Mouse (Mus musculus): ENCODE data around the gene Abcd3. TPM values are rescaled to one million over a fixed set of nuclear protein-coding genes. Genes with fewer than 3 reads are reported as not detected.
"Not testable (repeated sequence)": the region's sequence is repeated elsewhere in the genome, so short reads cannot be mapped to it uniquely, and the experiment has no call there.

The Abcd3 gene
- polyA plus RNA-seq, 1 experiment from 2014 or later, result 75.7 TPM

- Histone ChIP-seq H3K9ac (peak overlapping the region; percentile 89), H3K4me1 (replicated peaks) (peaks cover 37% of the 10 kb centered on the region), H3K27ac (replicated peaks) (peak overlapping the region; percentile 99; the same call in 1 of the 2 replicates), H3K4me3 (peak overlapping the region; percentile 96), H3K36me3 (no peaks in the 10 kb centered on the region), H3K9me3 (no peaks in the 10 kb centered on the region), H3K4me2 (peak overlapping the region; percentile 85), H3K27me3 (no peaks in the 10 kb centered on the region)
- ATAC-seq (ENCODE audit: low FRiP score, low read depth), result no peak
- 68% methylated on average over 5 of the region's 5 CpGs for WGBS
Observed at GRCm38 (mm10) chr3:121813834-121814233, 1.3 kb downstream of the Abcd3 start.

GRCm38 (mm10) chr3:121808246-121808645, 6.9 kb downstream of the Abcd3 start:
- H3K4me3 ChIP-seq, result no peak overlapping the region
- peaks cover 17% of the 10 kb centered on the region for H3K4me1 ChIP-seq (replicated peaks)
- no peak overlapping the region for H3K9ac ChIP-seq
- no peaks in the 10 kb centered on the region for H3K27me3 ChIP-seq
- WGBS, result 90% methylated on average over 3 of the region's 3 CpGs
- H3K36me3 ChIP-seq, result 0 out of 2 replicates have a peak, but pooled peaks cover 4% of the 10 kb centered on the region
- no peak for ATAC-seq (ENCODE audit: low FRiP score, low read depth)
- no peaks in the 10 kb centered on the region for H3K9me3 ChIP-seq
- no peak overlapping the region for H3K27ac ChIP-seq (replicated peaks)
- H3K4me2 ChIP-seq, result no peak overlapping the region

- ATAC-seq (ENCODE audit: low FRiP score, low read depth), result no peak
- H3K4me1 ChIP-seq (replicated peaks), result no peaks in the 10 kb centered on the region
- no peaks in the 10 kb centered on the region for H3K36me3 ChIP-seq
- no peak overlapping the region for H3K27ac ChIP-seq (replicated peaks)
- H3K27me3 ChIP-seq, result no peaks in the 10 kb centered on the region
- no peaks in the 10 kb centered on the region for H3K9me3 ChIP-seq
- no peak overlapping the region for H3K9ac ChIP-seq
- no peak overlapping the region for H3K4me2 ChIP-seq
- 48% methylated on average over 2 of the region's 2 CpGs for WGBS
- no peak overlapping the region for H3K4me3 ChIP-seq
Observed at GRCm38 (mm10) chr3:121794214-121794613, 20.9 kb downstream of the Abcd3 start.

GRCm38 (mm10) chr3:121792246-121792645, 22.9 kb downstream of the Abcd3 start:
- Histone ChIP-seq H3K9ac (no peak overlapping the region), H3K27ac (replicated peaks) (no peak overlapping the region), H3K27me3 (no peaks in the 10 kb centered on the region), H3K36me3 (no peaks in the 10 kb centered on the region), H3K4me3 (no peak overlapping the region), H3K4me1 (replicated peaks) (no peaks in the 10 kb centered on the region), H3K9me3 (no peaks in the 10 kb centered on the region), H3K4me2 (no peak overlapping the region)
- 84% methylated on average over 4 of the region's 4 CpGs for whole genome bisulfite sequencing
- ATAC-seq (ENCODE audit: low FRiP score, low read depth), result no peak

- H3K27ac ChIP-seq (replicated peaks), result 0 out of 2 replicates have a peak overlapping the region, but pooled peaks have one; percentile 39
- H3K4me2 ChIP-seq, result 0 out of 2 replicates have a peak overlapping the region, but pooled peaks have one; percentile 3
- peak; percentile 81 for ATAC-seq (ENCODE audit: low FRiP score, low read depth)
- no peaks in the 10 kb centered on the region for H3K9me3 ChIP-seq
- no peaks in the 10 kb centered on the region for H3K27me3 ChIP-seq
- H3K4me3 ChIP-seq, result no peak overlapping the region
- no peak overlapping the region for H3K9ac ChIP-seq
- H3K36me3 ChIP-seq, result no peaks in the 10 kb centered on the region
- no peaks in the 10 kb centered on the region for H3K4me1 ChIP-seq (replicated peaks)
- 28% methylated on average over 5 of the region's 5 CpGs for WGBS
Observed at GRCm38 (mm10) chr3:121790442-121790841, 24.7 kb downstream of the Abcd3 start.

GRCm38 (mm10) chr3:121789790-121790189, 25.3 kb downstream of the Abcd3 start:
- ATAC-seq (ENCODE audit: low FRiP score, low read depth), result no peak
- 63% methylated on average over 5 of the region's 5 CpGs for WGBS
- no peaks in the 10 kb centered on the region for H3K36me3 ChIP-seq
- H3K9ac ChIP-seq, result no peak overlapping the region
- H3K9me3 ChIP-seq, result no peaks in the 10 kb centered on the region
- no peaks in the 10 kb centered on the region for H3K4me1 ChIP-seq (replicated peaks)
- H3K4me2 ChIP-seq, result no peak overlapping the region
- no peaks in the 10 kb centered on the region for H3K27me3 ChIP-seq
- peak overlapping the region; percentile 26 for H3K27ac ChIP-seq (replicated peaks)
- H3K4me3 ChIP-seq, result no peak overlapping the region

GRCm38 (mm10) chr3:121783020-121783419, 32.1 kb downstream of the Abcd3 start:
- Histone ChIP-seq H3K27me3 (no peaks in the 10 kb centered on the region), H3K4me3 (no peak overlapping the region), H3K4me2 (no peak overlapping the region), H3K4me1 (replicated peaks) (no peaks in the 10 kb centered on the region), H3K9ac (no peak overlapping the region), H3K36me3 (no peaks in the 10 kb centered on the region), H3K9me3 (no peaks in the 10 kb centered on the region), H3K27ac (replicated peaks) (no peak overlapping the region)
- ATAC-seq (ENCODE audit: low FRiP score, low read depth), result no peak
- 96% methylated on average over 6 of the region's 6 CpGs for WGBS

GRCm38 (mm10) chr3:121777943-121778342, 37.2 kb downstream of the Abcd3 start:
- H3K9me3 ChIP-seq, result no peaks in the 10 kb centered on the region
- H3K27ac ChIP-seq (replicated peaks), result no peak overlapping the region
- H3K9ac ChIP-seq, result no peak overlapping the region
- WGBS, result 51% methylated on average over 7 of the region's 7 CpGs
- H3K27me3 ChIP-seq, result no peaks in the 10 kb centered on the region
- 0 out of 2 replicates have a peak, but pooled peaks cover 11% of the 10 kb centered on the region for H3K36me3 ChIP-seq
- ATAC-seq (ENCODE audit: low FRiP score, low read depth), result peak; percentile 54; the same call in 1 of the 2 replicates
- no peak overlapping the region for H3K4me2 ChIP-seq
- no peaks in the 10 kb centered on the region for H3K4me1 ChIP-seq (replicated peaks)
- H3K4me3 ChIP-seq, result no peak overlapping the region

- H3K36me3 ChIP-seq, result peaks cover 33% of the 10 kb centered on the region
- H3K27me3 ChIP-seq; H3K9me3 ChIP-seq; H3K9ac ChIP-seq; H3K4me3 ChIP-seq; H3K4me1 ChIP-seq (replicated peaks); ATAC-seq (ENCODE audit: low FRiP score, low read depth); H3K27ac ChIP-seq (replicated peaks); H3K4me2 ChIP-seq: not testable (repeated sequence)
- WGBS, result 93% methylated on average over 4 of the region's 4 CpGs
Observed at GRCm38 (mm10) chr3:121773336-121773735, 41.8 kb downstream of the Abcd3 start.

- Histone ChIP-seq H3K27me3 (no peaks in the 10 kb centered on the region), H3K4me1 (replicated peaks) (no peaks in the 10 kb centered on the region), H3K9ac (no peak overlapping the region), H3K4me2 (no peak overlapping the region), H3K9me3 (no peaks in the 10 kb centered on the region), H3K27ac (replicated peaks) (no peak overlapping the region), H3K36me3 (peaks cover 56% of the 10 kb centered on the region), H3K4me3 (no peak overlapping the region)
- 96% methylated on average over 3 of the region's 3 CpGs for WGBS
- ATAC-seq (ENCODE audit: low FRiP score, low read depth), result no peak
Observed at GRCm38 (mm10) chr3:121768770-121769169, 46.3 kb downstream of the Abcd3 start.

- H3K27ac ChIP-seq (replicated peaks), result no peak overlapping the region
- H3K9me3 ChIP-seq, result no peaks in the 10 kb centered on the region
- H3K4me3 ChIP-seq, result no peak overlapping the region
- H3K4me1 ChIP-seq (replicated peaks), result no peaks in the 10 kb centered on the region
- no peak overlapping the region for H3K4me2 ChIP-seq
- no peaks in the 10 kb centered on the region for H3K27me3 ChIP-seq
- 93% methylated on average over 5 of the region's 5 CpGs for WGBS
- H3K9ac ChIP-seq, result no peak overlapping the region
- ATAC-seq (ENCODE audit: low FRiP score, low read depth), result no peak
- peaks cover 49% of the 10 kb centered on the region for H3K36me3 ChIP-seq
Observed at GRCm38 (mm10) chr3:121766818-121767217, 48.3 kb downstream of the Abcd3 start.

- no peaks in the 10 kb centered on the region for H3K27me3 ChIP-seq
- H3K4me3 ChIP-seq, result no peak overlapping the region
- no peaks in the 10 kb centered on the region for H3K9me3 ChIP-seq
- ATAC-seq (ENCODE audit: low FRiP score, low read depth), result no peak
- H3K27ac ChIP-seq (replicated peaks), result no peak overlapping the region
- H3K36me3 ChIP-seq, result peaks cover 44% of the 10 kb centered on the region
- H3K4me1 ChIP-seq (replicated peaks), result no peaks in the 10 kb centered on the region
- H3K9ac ChIP-seq, result no peak overlapping the region
- H3K4me2 ChIP-seq, result no peak overlapping the region
Observed at GRCm38 (mm10) chr3:121766048-121766447, 49.1 kb downstream of the Abcd3 start.
